Mouse (Mus musculus) ES-E14 (cell line): ENCODE results near the gene Nup107. TPM values are rescaled to one million over a fixed set of nuclear protein-coding genes. Genes with fewer than 3 reads are reported as not detected.
"Not testable (repeated sequence)": the region's sequence is repeated elsewhere in the genome, so short reads cannot be mapped to it uniquely, and the experiment has no call there.

Source experiments
- DNase-seq: peaks from one replicate; pipeline ENCODE4 v3.0.0-alpha.2; 2013; ENCODE audit warnings: low read depth, low spot score
- H3K27ac ChIP-seq: 2 replicates; pipeline ENCODE4 v1.5.1; 2012; ENCODE audit warnings: low read depth, mild to moderate bottlenecking, low read length, moderate library complexity, mixed read lengths; ENCODE audit not compliant: poor library complexity, insufficient read depth, severe bottlenecking
- H3K36me3 ChIP-seq: 2 replicates; pipeline ENCODE4 v1.6.1; 2012; ENCODE audit warnings: mild to moderate bottlenecking, low read length, moderate library complexity, mixed read lengths; ENCODE audit not compliant: control insufficient read depth, poor library complexity, insufficient read depth, severe bottlenecking
- H3K4me1 ChIP-seq, 2 experiments: fragments of 150-350 bp in 1 of 2; sonication (generic) in 1 of 2; 2 replicates each; pipeline ENCODE4 v1.6.1; 2012; ENCODE audit warnings: low read length in 2 of 2, mild to moderate bottlenecking in 1 of 2, mixed read lengths in 1 of 2; ENCODE audit not compliant: control insufficient read depth in 2 of 2, insufficient read depth in 2 of 2, poor library complexity in 1 of 2
- H3K4me3 ChIP-seq, 2 experiments: fragments of 150-350 bp in 1 of 2; sonication (generic) in 1 of 2; 2 replicates each; pipeline ENCODE4 v1.5.1; 2012; ENCODE audit warnings: low read length in 2 of 2, low read depth in 1 of 2, mild to moderate bottlenecking in 1 of 2, mixed read lengths in 1 of 2; ENCODE audit not compliant: insufficient read depth in 1 of 2, poor library complexity in 1 of 2, severe bottlenecking in 1 of 2
- H3K9ac ChIP-seq: 2 replicates; pipeline ENCODE4 v1.6.1; 2012; ENCODE audit warnings: low read depth, mild to moderate bottlenecking, low read length, mixed read lengths; ENCODE audit not compliant: poor library complexity, insufficient read depth, severe bottlenecking
- H3K9me3 ChIP-seq: fragments of 150-350 bp; sonication (generic); 2 replicates; pipeline ENCODE4 v1.6.1; 2012; ENCODE audit warnings: low read depth, mild to moderate bottlenecking, low read length; ENCODE audit not compliant: control insufficient read depth, insufficient read depth
- CHD2 ChIP-seq: IDR thresholded peaks from 2 replicates; pipeline ENCODE4 v1.6.1; 2014; ENCODE audit warnings: mild to moderate bottlenecking, low read depth, low read length, inconsistent platforms
- HCFC1 ChIP-seq: IDR thresholded peaks from 2 replicates; pipeline ENCODE4 v1.6.1; 2012; ENCODE audit warnings: low read length, inconsistent platforms, borderline replicate concordance; ENCODE audit not compliant: insufficient read depth
- MAFK ChIP-seq: IDR thresholded peaks from 2 replicates; pipeline ENCODE4 v1.6.1; 2014; ENCODE audit warnings: mild to moderate bottlenecking, low read depth, low read length, inconsistent platforms; ENCODE audit not compliant: insufficient read depth
- ZC3H11A ChIP-seq: IDR thresholded peaks from 2 replicates; pipeline ENCODE4 v1.6.1; 2012; ENCODE audit warnings: low read depth, mild to moderate bottlenecking, inconsistent platforms, low read length, borderline replicate concordance
- ZNF384 ChIP-seq: IDR thresholded peaks from 2 replicates; pipeline ENCODE4 v1.6.1; 2012; ENCODE audit warnings: low read depth, low read length, inconsistent platforms
- in situ Hi-C, 2 experiments: fragments of 600-800 bp; cut with MboI; formaldehyde crosslinking; loops; one replicate each; pipeline ENCODE4 v1.15.1; 2025; ENCODE audit warnings: low sequenced_read_pairs in 2 of 2, inconsistent platforms in 1 of 2; ENCODE audit not compliant: unreplicated experiment in 2 of 2
- total RNA-seq: library from RNA; depleted of rRNA; stranded (reverse); fragments of 300-350 nt; gene quantifications from 2 replicates; pipeline ENCODE4 v1.2.3, GENCODE M21; 2012

Nup107 gene
- total RNA-seq, 1 experiment = 80.8 TPM

DNA sequence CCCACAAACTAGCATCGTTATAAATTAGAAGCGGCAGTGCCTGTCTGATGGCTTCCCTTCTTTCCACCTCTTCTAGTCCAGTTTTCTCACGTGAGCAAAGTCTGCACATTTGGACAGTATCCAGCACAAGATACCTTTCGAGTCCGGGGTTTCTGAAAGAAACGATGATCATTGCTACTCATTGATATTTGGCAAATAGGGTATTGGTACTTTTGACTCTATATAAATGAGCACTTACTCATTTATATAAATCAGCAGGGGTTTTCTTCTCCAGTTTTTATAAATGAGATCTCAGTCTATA, 52.9 kb downstream of the Nup107 start:
- in situ Hi-C loops = no loop called here
- peaks cover 0 to 11% of the 10 kb centered on the region in 2 experiments; a peak in 1 of 4 replicates for H3K4me1 ChIP-seq
- peaks cover 31% of the 10 kb centered on the region; the same call in 1 of the 2 replicates for H3K36me3 ChIP-seq
- TF ChIP-seq HCFC1 = no peak
- TF ChIP-seq MAFK = no peak
- no peak for TF ChIP-seq ZC3H11A
- TF ChIP-seq ZNF384 = no peak
- no peak overlapping the region for H3K9ac ChIP-seq
- H3K27ac ChIP-seq = no peak overlapping the region
- no peak overlapping the region for H3K4me3 ChIP-seq
- DNase-seq = no peak
- no peaks in the 10 kb centered on the region for H3K9me3 ChIP-seq

GRCm38 (mm10) chr10:117738928-117739647, 53.4 kb downstream of the Nup107 start:
- no peaks in the 10 kb centered on the region for H3K9me3 ChIP-seq
- TF ChIP-seq CHD2 (no peak), HCFC1 (no peak), MAFK (no peak), ZNF384 (no peak), ZC3H11A (no peak)
- no peak overlapping the region for H3K27ac ChIP-seq
- in situ Hi-C loops = no loop called here
- H3K36me3 ChIP-seq = peaks cover 31% of the 10 kb centered on the region; the same call in 1 of the 2 replicates
- H3K4me3 ChIP-seq = no peak overlapping the region
- H3K4me1 ChIP-seq = peaks cover 0 to 11% of the 10 kb centered on the region in 2 experiments; a peak in 1 of 4 replicates
- DNase-seq = no peak
- no peak overlapping the region for H3K9ac ChIP-seq

GRCm38 (mm10) chr10:117738140-117738921, 54.2 kb downstream of the Nup107 start:
- Histone ChIP-seq H3K9ac (no peak overlapping the region), H3K9me3 (no peaks in the 10 kb centered on the region), H3K4me3 (no peak overlapping the region), H3K4me1 (peaks cover 0 to 11% of the 10 kb centered on the region in 2 experiments; a peak in 1 of 4 replicates), H3K36me3 (peaks cover 26% of the 10 kb centered on the region; the same call in 1 of the 2 replicates), H3K27ac (no peak overlapping the region)
- in situ Hi-C loops = no loop called here
- TF ChIP-seq ZC3H11A (no peak), MAFK (no peak), HCFC1 (no peak), ZNF384 (no peak), CHD2 (no peak)
- DNase-seq = no peak

- DNase-seq, H3K9ac ChIP-seq, H3K9me3 ChIP-seq, H3K27ac ChIP-seq, H3K4me3 ChIP-seq, in situ Hi-C loops: not testable (repeated sequence)
- peaks cover 26% of the 10 kb centered on the region; the same call in 1 of the 2 replicates for H3K36me3 ChIP-seq
- peaks cover 0 to 11% of the 10 kb centered on the region in 2 experiments; a peak in 1 of 4 replicates for H3K4me1 ChIP-seq
Measured at GRCm38 (mm10) chr10:117737498-117737897, 55.0 kb downstream of the Nup107 start.
